Mouse (Mus musculus): Measurements from ENCODE around the gene Rgsl1. TPM values are rescaled to one million over a fixed set of nuclear protein-coding genes. Genes with fewer than 3 reads are reported as not detected.

Rgsl1 gene
- polyA plus RNA-seq, 1 experiment from 2014 or later: 0.30 TPM

GRCm38 (mm10) chr1:153802691-153803090, 41.3 kb downstream of the Rgsl1 start:
- Histone ChIP-seq H3K9me3 (ENCODE audit: control insufficient read depth, low read depth, low read length) (no peaks in the 10 kb centered on the region), H3K36me3 (ENCODE audit: control insufficient read depth, insufficient read depth, low read length) (no peaks in the 10 kb centered on the region), H3K4me2 (replicated peaks; ENCODE audit: low read depth, low read length) (no peak overlapping the region), H3K4me3 (ENCODE audit: low read depth, low read length) (no peak overlapping the region), H3K4me1 (ENCODE audit: control insufficient read depth, insufficient read depth, low read length) (no peaks in the 10 kb centered on the region), H3K27me3 (ENCODE audit: control insufficient read depth, insufficient read depth, low read length) (no peaks in the 10 kb centered on the region), H3K27ac (ENCODE audit: low read length) (no peak overlapping the region), H3K9ac (replicated peaks; ENCODE audit: low read depth, low read length) (no peak overlapping the region)
- ATAC-seq (ENCODE audit: insufficient number of reproducible peaks, insufficient read depth, low FRiP score, low read depth): no peak
- WGBS: 85% methylated on average over 7 of the region's 7 CpGs

GRCm38 (mm10) chr1:153794241-153794640, 49.7 kb downstream of the Rgsl1 start:
- no peak overlapping the region for H3K4me3 ChIP-seq (ENCODE audit: low read depth, low read length)
- H3K9ac ChIP-seq (replicated peaks; ENCODE audit: low read depth, low read length): no peak overlapping the region
- H3K27me3 ChIP-seq (ENCODE audit: control insufficient read depth, insufficient read depth, low read length): no peaks in the 10 kb centered on the region
- ATAC-seq (ENCODE audit: insufficient number of reproducible peaks, insufficient read depth, low FRiP score, low read depth): no peak
- no peak overlapping the region for H3K4me2 ChIP-seq (replicated peaks; ENCODE audit: low read depth, low read length)
- 72% methylated on average over 3 of the region's 3 CpGs for WGBS
- no peaks in the 10 kb centered on the region for H3K36me3 ChIP-seq (ENCODE audit: control insufficient read depth, insufficient read depth, low read length)
- no peaks in the 10 kb centered on the region for H3K4me1 ChIP-seq (ENCODE audit: control insufficient read depth, insufficient read depth, low read length)
- H3K27ac ChIP-seq (ENCODE audit: low read length): no peak overlapping the region
- no peaks in the 10 kb centered on the region for H3K9me3 ChIP-seq (ENCODE audit: control insufficient read depth, low read depth, low read length)

DNA sequence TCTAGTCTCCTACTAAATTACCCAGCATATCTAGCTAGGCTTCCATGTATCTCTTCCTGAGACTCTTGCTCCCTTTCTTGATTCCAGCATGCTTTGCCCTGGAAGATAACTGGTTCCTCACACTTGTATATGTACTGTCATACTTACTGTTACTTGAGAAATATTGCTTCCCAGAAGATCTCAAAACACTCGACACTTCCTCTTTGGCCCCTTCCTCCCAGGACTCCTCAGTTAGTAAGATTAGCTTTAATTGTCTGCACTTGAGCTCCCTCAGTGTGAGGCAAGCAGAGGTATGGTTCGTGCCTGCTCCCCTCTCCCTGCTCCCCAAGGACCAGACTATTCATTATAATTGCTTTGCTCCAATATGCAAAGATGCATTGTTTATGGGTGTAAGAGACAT, 53.2 kb downstream of the Rgsl1 start:
- 55% methylated on average over 2 of the region's 2 CpGs for WGBS
- H3K4me1 ChIP-seq (ENCODE audit: control insufficient read depth, insufficient read depth, low read length): no peaks in the 10 kb centered on the region

DNA sequence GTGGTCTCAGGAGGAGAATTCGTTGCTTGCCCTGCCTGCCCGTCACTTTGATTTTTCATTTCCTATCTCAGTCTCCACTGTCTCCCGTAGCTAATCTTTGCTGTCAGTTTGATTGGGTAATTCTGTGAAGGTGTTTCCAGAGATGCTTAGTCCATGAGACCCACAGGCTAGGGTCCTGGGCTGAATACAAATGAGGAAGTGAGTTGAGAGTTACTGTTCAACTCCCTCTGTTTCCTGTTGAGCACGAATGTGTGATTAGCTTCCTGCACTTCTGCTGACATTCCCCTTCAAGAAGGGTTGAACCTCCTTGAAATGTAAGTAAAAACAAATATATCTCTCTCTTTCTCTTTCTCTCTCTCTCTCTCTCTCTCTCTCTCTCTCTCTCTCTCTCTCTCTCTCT, 58.3 kb downstream of the Rgsl1 start:
- Histone ChIP-seq H3K4me3 (ENCODE audit: low read depth, low read length) (no peak overlapping the region), H3K27me3 (ENCODE audit: control insufficient read depth, insufficient read depth, low read length) (no peaks in the 10 kb centered on the region), H3K4me1 (ENCODE audit: control insufficient read depth, insufficient read depth, low read length) (no peaks in the 10 kb centered on the region), H3K9ac (replicated peaks; ENCODE audit: low read depth, low read length) (no peak overlapping the region), H3K27ac (ENCODE audit: low read length) (no peak overlapping the region), H3K36me3 (ENCODE audit: control insufficient read depth, insufficient read depth, low read length) (no peaks in the 10 kb centered on the region), H3K4me2 (replicated peaks; ENCODE audit: low read depth, low read length) (no peak overlapping the region), H3K9me3 (ENCODE audit: control insufficient read depth, low read depth, low read length) (no peaks in the 10 kb centered on the region)
- ATAC-seq (ENCODE audit: insufficient number of reproducible peaks, insufficient read depth, low FRiP score, low read depth): no peak
- 66% methylated on average over 4 of the region's 4 CpGs for WGBS

More for the DNA sequence above, 53.2 kb downstream of the Rgsl1 start:
- Histone ChIP-seq H3K36me3 (ENCODE audit: control insufficient read depth, insufficient read depth, low read length) (no peaks in the 10 kb centered on the region), H3K4me3 (ENCODE audit: low read depth, low read length) (no peak overlapping the region), H3K4me2 (replicated peaks; ENCODE audit: low read depth, low read length) (no peak overlapping the region), H3K27me3 (ENCODE audit: control insufficient read depth, insufficient read depth, low read length) (no peaks in the 10 kb centered on the region), H3K27ac (ENCODE audit: low read length) (no peak overlapping the region), H3K9me3 (ENCODE audit: control insufficient read depth, low read depth, low read length) (no peaks in the 10 kb centered on the region), H3K9ac (replicated peaks; ENCODE audit: low read depth, low read length) (no peak overlapping the region)
- ATAC-seq (ENCODE audit: insufficient number of reproducible peaks, insufficient read depth, low FRiP score, low read depth): no peak

DNA sequence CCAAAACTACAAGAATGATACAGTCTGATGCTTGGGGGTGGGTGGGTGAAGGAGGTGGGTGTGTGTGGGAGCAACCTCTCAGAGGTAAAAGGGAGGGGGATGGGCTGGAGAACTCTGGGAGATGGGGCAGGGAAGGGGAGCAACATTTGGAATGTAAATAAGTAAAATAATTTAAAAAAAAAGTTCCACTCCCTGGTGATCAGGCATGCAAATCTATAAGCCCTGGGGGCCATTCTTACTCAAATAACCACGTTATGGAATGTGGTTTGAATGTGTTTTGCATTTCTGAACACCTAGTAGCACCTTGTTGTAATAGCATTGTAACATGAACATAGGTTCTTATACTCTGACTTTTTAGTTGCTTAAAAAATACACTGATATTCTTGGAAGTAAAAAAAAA, 60.6 kb downstream of the Rgsl1 start:
- Histone ChIP-seq H3K4me1 (ENCODE audit: control insufficient read depth, insufficient read depth, low read length) (no peaks in the 10 kb centered on the region), H3K4me2 (replicated peaks; ENCODE audit: low read depth, low read length) (no peak overlapping the region), H3K36me3 (ENCODE audit: control insufficient read depth, insufficient read depth, low read length) (no peaks in the 10 kb centered on the region), H3K9ac (replicated peaks; ENCODE audit: low read depth, low read length) (no peak overlapping the region), H3K4me3 (ENCODE audit: low read depth, low read length) (no peak overlapping the region), H3K27ac (ENCODE audit: low read length) (no peak overlapping the region), H3K9me3 (ENCODE audit: control insufficient read depth, low read depth, low read length) (no peaks in the 10 kb centered on the region), H3K27me3 (ENCODE audit: control insufficient read depth, insufficient read depth, low read length) (no peaks in the 10 kb centered on the region)
- WGBS: 56% methylated on average over 1 of the region's 1 CpGs
- no peak for ATAC-seq (ENCODE audit: insufficient number of reproducible peaks, insufficient read depth, low FRiP score, low read depth)

- no peak for ATAC-seq (ENCODE audit: insufficient number of reproducible peaks, insufficient read depth, low FRiP score, low read depth)
- Histone ChIP-seq H3K4me1 (ENCODE audit: control insufficient read depth, insufficient read depth, low read length) (no peaks in the 10 kb centered on the region), H3K9ac (replicated peaks; ENCODE audit: low read depth, low read length) (no peak overlapping the region), H3K36me3 (ENCODE audit: control insufficient read depth, insufficient read depth, low read length) (no peaks in the 10 kb centered on the region), H3K9me3 (ENCODE audit: control insufficient read depth, low read depth, low read length) (no peaks in the 10 kb centered on the region), H3K27ac (ENCODE audit: low read length) (no peak overlapping the region), H3K4me2 (replicated peaks; ENCODE audit: low read depth, low read length) (no peak overlapping the region), H3K27me3 (ENCODE audit: control insufficient read depth, insufficient read depth, low read length) (no peaks in the 10 kb centered on the region), H3K4me3 (ENCODE audit: low read depth, low read length) (no peak overlapping the region)
- WGBS: 88% methylated on average over 10 of the region's 10 CpGs
These were observed 65.7 kb downstream of the Rgsl1 start for GRCm38 (mm10) chr1:153778205-153778604.

GRCm38 (mm10) chr1:153776257-153776656, 67.7 kb downstream of the Rgsl1 start:
- H3K27ac ChIP-seq (ENCODE audit: low read length): no peak overlapping the region
- H3K4me2 ChIP-seq (replicated peaks; ENCODE audit: low read depth, low read length): no peak overlapping the region
- no peak overlapping the region for H3K9ac ChIP-seq (replicated peaks; ENCODE audit: low read depth, low read length)
- no peaks in the 10 kb centered on the region for H3K36me3 ChIP-seq (ENCODE audit: control insufficient read depth, insufficient read depth, low read length)
- H3K4me1 ChIP-seq (ENCODE audit: control insufficient read depth, insufficient read depth, low read length): no peaks in the 10 kb centered on the region
- H3K4me3 ChIP-seq (ENCODE audit: low read depth, low read length): no peak overlapping the region
- no peak for ATAC-seq (ENCODE audit: insufficient number of reproducible peaks, insufficient read depth, low FRiP score, low read depth)
- no peaks in the 10 kb centered on the region for H3K27me3 ChIP-seq (ENCODE audit: control insufficient read depth, insufficient read depth, low read length)
- H3K9me3 ChIP-seq (ENCODE audit: control insufficient read depth, low read depth, low read length): no peaks in the 10 kb centered on the region
- WGBS: 86% methylated on average over 7 of the region's 7 CpGs

DNA sequence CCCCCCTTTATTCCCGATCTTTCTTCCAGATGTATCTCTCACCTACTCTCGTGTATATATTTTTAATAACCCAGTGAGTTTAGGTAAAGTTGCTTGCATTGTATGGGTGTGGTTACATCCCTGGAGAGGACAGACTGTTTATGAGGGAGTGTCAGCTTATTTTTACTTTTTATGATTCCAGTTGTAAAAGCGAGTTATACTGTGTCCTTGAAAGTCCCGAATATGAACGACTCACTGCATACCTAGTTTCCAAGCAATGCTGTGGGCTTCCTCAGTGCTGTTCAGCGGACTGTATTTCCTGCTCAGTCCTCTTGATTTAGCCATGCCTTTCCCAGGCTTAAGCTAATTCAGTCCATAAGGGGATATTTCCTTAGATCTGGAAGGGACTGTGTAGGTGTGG, 68.8 kb downstream of the Rgsl1 start:
- H3K27me3 ChIP-seq (ENCODE audit: control insufficient read depth, insufficient read depth, low read length): no peaks in the 10 kb centered on the region
- H3K9me3 ChIP-seq (ENCODE audit: control insufficient read depth, low read depth, low read length): no peaks in the 10 kb centered on the region
- ATAC-seq (ENCODE audit: insufficient number of reproducible peaks, insufficient read depth, low FRiP score, low read depth): no peak
- 81% methylated on average over 6 of the region's 6 CpGs for WGBS
- no peak overlapping the region for H3K9ac ChIP-seq (replicated peaks; ENCODE audit: low read depth, low read length)
- no peaks in the 10 kb centered on the region for H3K36me3 ChIP-seq (ENCODE audit: control insufficient read depth, insufficient read depth, low read length)
- H3K4me2 ChIP-seq (replicated peaks; ENCODE audit: low read depth, low read length): no peak overlapping the region
- H3K4me3 ChIP-seq (ENCODE audit: low read depth, low read length): no peak overlapping the region
- no peak overlapping the region for H3K27ac ChIP-seq (ENCODE audit: low read length)
- H3K4me1 ChIP-seq (ENCODE audit: control insufficient read depth, insufficient read depth, low read length): no peaks in the 10 kb centered on the region

DNA sequence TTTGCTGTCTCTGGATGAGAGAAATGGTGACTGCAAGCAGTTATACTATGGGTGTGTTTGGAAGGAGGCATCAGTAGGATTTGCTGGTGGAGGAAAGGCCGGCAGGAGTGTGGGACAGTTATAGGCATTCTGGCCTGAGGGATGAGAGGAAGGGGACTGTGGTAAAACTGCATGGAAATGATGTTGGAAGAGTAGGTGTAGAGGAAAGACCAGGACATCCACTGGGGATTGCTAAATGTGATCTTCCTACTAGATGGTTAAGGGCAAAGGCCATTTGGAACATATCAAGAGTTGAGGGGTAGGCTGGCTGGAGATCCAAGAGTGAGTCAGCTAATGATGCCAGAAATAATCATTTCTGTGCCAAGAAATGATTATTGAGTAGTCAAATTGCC, 73.2 kb downstream of the Rgsl1 start:
- no peak for ATAC-seq (ENCODE audit: insufficient number of reproducible peaks, insufficient read depth, low FRiP score, low read depth)

More for the DNA sequence above, 73.2 kb downstream of the Rgsl1 start:
- no peaks in the 10 kb centered on the region for H3K9me3 ChIP-seq (ENCODE audit: control insufficient read depth, low read depth, low read length)
- H3K4me2 ChIP-seq (replicated peaks; ENCODE audit: low read depth, low read length): no peak overlapping the region
- no peaks in the 10 kb centered on the region for H3K36me3 ChIP-seq (ENCODE audit: control insufficient read depth, insufficient read depth, low read length)
- no peak overlapping the region for H3K4me3 ChIP-seq (ENCODE audit: low read depth, low read length)
- H3K27me3 ChIP-seq (ENCODE audit: control insufficient read depth, insufficient read depth, low read length): no peaks in the 10 kb centered on the region
- no peaks in the 10 kb centered on the region for H3K4me1 ChIP-seq (ENCODE audit: control insufficient read depth, insufficient read depth, low read length)
- no peak overlapping the region for H3K27ac ChIP-seq (ENCODE audit: low read length)
- WGBS: 89% methylated on average over 1 of the region's 1 CpGs
- no peak overlapping the region for H3K9ac ChIP-seq (replicated peaks; ENCODE audit: low read depth, low read length)

All from stomach, embryonic 14.5 days (tissue).